ENCODE assay signal across 21 mouse cellular contexts in genomic region chr11:61353038-61353437, GRCm38 (mm10). TPM values are rescaled to one million over a fixed set of nuclear protein-coding genes. Genes with fewer than 3 reads are reported as not detected.
"Had no signal": no experiment of that assay in that cellular context is flagged by ENCODE, and none has a peak within 500 bp of the region (broad histone marks: within the 10 kb centered on the region; RNA-seq: fewer than 3 reads in every experiment).

No protein-coding gene starts in this region.

- H3K9ac ChIP-seq: liver, embryonic 15.5 days; lung, embryonic 15.5 days had no signal

- H3K9me3 ChIP-seq: liver, embryonic 15.5 days; lung, embryonic 15.5 days; megakaryocyte, embryonic 14.5 days had no signal

- H3K4me3 ChIP-seq: left cerebral cortex, adult 2 months; liver, embryonic 15.5 days; lung, embryonic 15.5 days; megakaryocyte, embryonic 14.5 days had no signal

- ATAC-seq: inflammation-experienced regulatory T-cells, adult 6 months had no signal

- H3K4me2 ChIP-seq: liver, embryonic 11.5 days; liver, embryonic 15.5 days; lung, embryonic 15.5 days; midbrain, embryonic 11.5 days had no signal

- DNase-seq: kidney, adult 11 months; layer of hippocampus, postnatal 36 days; lung, adult 18-20 months; lung, postnatal 10 days; lung, postnatal 36 days; midbrain, embryonic 14.5 days; thymus, adult 2 months; thymus, postnatal 14 days; thymus, postnatal 4 days had no signal

- H3K36me3 ChIP-seq: liver, embryonic 15.5 days; lung, embryonic 15.5 days had no signal

- H3K27ac ChIP-seq: left cerebral cortex, adult 2 months; liver, embryonic 15.5 days; lung, embryonic 15.5 days; stomach, postnatal 0 days had no signal

RNA-seq across cellular contexts. Expression of gene Slc47a2, which starts 10.4 kb away (rescaled TPM):
- polyA plus RNA-seq: inflammation-experienced regulatory T-cells, adult 6 months; limb, embryonic 11.5 days; midbrain, embryonic 11.5 days; midbrain, embryonic 14.5 days; neural tube, embryonic 11.5 days; neural tube, embryonic 14.5 days; stomach, embryonic 14.5 days had no signal

RNA-seq across cellular contexts. Expression of gene Slc47a1, which starts 25.1 kb away (rescaled TPM):
- polyA plus RNA-seq: inflammation-experienced regulatory T-cells, adult 6 months; midbrain, embryonic 14.5 days; neural tube, embryonic 14.5 days had no signal
